Mouse (Mus musculus): ENCODE results near the gene Usp28. TPM values are rescaled to one million over a fixed set of nuclear protein-coding genes. Genes with fewer than 3 reads are reported as not detected.
A peak's percentile ranks its signal among the peaks of the same experiment; 100 is the strongest.
"Not testable (repeated sequence)": the region's sequence is repeated elsewhere in the genome, so short reads cannot be mapped to it uniquely, and the experiment has no call there.

The Usp28 gene
- polyA plus RNA-seq, 1 experiment from 2014 or later = 31.6 TPM

- H3K4me1 ChIP-seq (replicated peaks; ENCODE audit: control insufficient read depth, insufficient read depth, low read length) = no peaks in the 10 kb centered on the region; the same call in 1 of the 2 replicates
- H3K9me3 ChIP-seq (ENCODE audit: control insufficient read depth, low read length) = no peaks in the 10 kb centered on the region
- WGBS = 74% methylated on average over 3 of the region's 3 CpGs
- no peaks in the 10 kb centered on the region for H3K27me3 ChIP-seq (ENCODE audit: control insufficient read depth, insufficient read depth, low read depth, low read length)
- no peak overlapping the region for H3K4me3 ChIP-seq (ENCODE audit: low read length)
- no peak for ATAC-seq (ENCODE audit: low read depth)
- H3K9ac ChIP-seq (ENCODE audit: low read length) = no peak overlapping the region
- H3K4me2 ChIP-seq (ENCODE audit: low read depth, low read length) = no peak overlapping the region
- no peaks in the 10 kb centered on the region for H3K36me3 ChIP-seq (ENCODE audit: control insufficient read depth, insufficient read depth, low read length)
- H3K27ac ChIP-seq (ENCODE audit: low read length) = no peak overlapping the region
Measured at GRCm38 (mm10) chr9:48980781-48981180, 4.4 kb upstream of the Usp28 start.

GRCm38 (mm10) chr9:48981827-48982226 lies 3.3 kb upstream of the Usp28 start:
- Histone ChIP-seq H3K27ac (ENCODE audit: low read length) (no peak overlapping the region), H3K27me3 (ENCODE audit: control insufficient read depth, insufficient read depth, low read depth, low read length) (no peaks in the 10 kb centered on the region)
- no peak for ATAC-seq (ENCODE audit: low read depth)

GRCm38 (mm10) chr9:48983801-48984200 lies 1.4 kb upstream of the Usp28 start:
- H3K36me3 ChIP-seq (ENCODE audit: control insufficient read depth, insufficient read depth, low read length); H3K9me3 ChIP-seq (ENCODE audit: control insufficient read depth, low read length); H3K4me3 ChIP-seq (ENCODE audit: low read length); H3K4me1 ChIP-seq (replicated peaks; ENCODE audit: control insufficient read depth, insufficient read depth, low read length); H3K27me3 ChIP-seq (ENCODE audit: control insufficient read depth, insufficient read depth, low read depth, low read length); H3K4me2 ChIP-seq (ENCODE audit: low read depth, low read length); ATAC-seq (ENCODE audit: low read depth); H3K9ac ChIP-seq (ENCODE audit: low read length); H3K27ac ChIP-seq (ENCODE audit: low read length): not testable (repeated sequence)
- WGBS = 92% methylated on average over 6 of the region's 6 CpGs

More at GRCm38 (mm10) chr9:48981827-48982226, 3.3 kb upstream of the Usp28 start:
- Histone ChIP-seq H3K4me3 (ENCODE audit: low read length) (no peak overlapping the region), H3K9ac (ENCODE audit: low read length) (no peak overlapping the region), H3K9me3 (ENCODE audit: control insufficient read depth, low read length) (no peaks in the 10 kb centered on the region), H3K4me2 (ENCODE audit: low read depth, low read length) (no peak overlapping the region), H3K4me1 (replicated peaks; ENCODE audit: control insufficient read depth, insufficient read depth, low read length) (peaks cover 3% of the 10 kb centered on the region), H3K36me3 (ENCODE audit: control insufficient read depth, insufficient read depth, low read length) (no peaks in the 10 kb centered on the region)

GRCm38 (mm10) chr9:48984320-48984844 lies 793 bp upstream of the Usp28 start:
- Histone ChIP-seq H3K36me3 (ENCODE audit: control insufficient read depth, insufficient read depth, low read length) (no peaks in the 10 kb centered on the region), H3K4me1 (replicated peaks; ENCODE audit: control insufficient read depth, insufficient read depth, low read length) (peaks cover 5% of the 10 kb centered on the region), H3K27me3 (ENCODE audit: control insufficient read depth, insufficient read depth, low read depth, low read length) (no peaks in the 10 kb centered on the region), H3K9ac (ENCODE audit: low read length) (peak overlapping the region; percentile 75), H3K4me3 (ENCODE audit: low read length) (peak overlapping the region; percentile 87), H3K4me2 (ENCODE audit: low read depth, low read length) (peak overlapping the region; percentile 53), H3K9me3 (ENCODE audit: control insufficient read depth, low read length) (no peaks in the 10 kb centered on the region), H3K27ac (ENCODE audit: low read length) (peak overlapping the region; percentile 92)
- ATAC-seq (ENCODE audit: low read depth) = peak; percentile 9
- WGBS = 15% methylated on average over 8 of the region's 8 CpGs

GRCm38 (mm10) chr9:48985708-48986088 lies 523 bp downstream of the Usp28 start:
- Histone ChIP-seq H3K4me3 (ENCODE audit: low read length) (peak overlapping the region; percentile 87), H3K4me1 (replicated peaks; ENCODE audit: control insufficient read depth, insufficient read depth, low read length) (peaks cover 5% of the 10 kb centered on the region), H3K36me3 (ENCODE audit: control insufficient read depth, insufficient read depth, low read length) (no peaks in the 10 kb centered on the region), H3K4me2 (ENCODE audit: low read depth, low read length) (peak overlapping the region; percentile 78), H3K27ac (ENCODE audit: low read length) (peak overlapping the region; percentile 76), H3K27me3 (ENCODE audit: control insufficient read depth, insufficient read depth, low read depth, low read length) (no peaks in the 10 kb centered on the region), H3K9ac (ENCODE audit: low read length) (peak overlapping the region; percentile 88), H3K9me3 (ENCODE audit: control insufficient read depth, low read length) (no peaks in the 10 kb centered on the region)
- no peak for ATAC-seq (ENCODE audit: low read depth)
- WGBS = 0% methylated on average over 20 of the region's 20 CpGs

GRCm38 (mm10) chr9:48986616-48987141 lies 1.5 kb downstream of the Usp28 start:
- Histone ChIP-seq H3K4me3 (ENCODE audit: low read length) (peak overlapping the region; percentile 10; the same call in 1 of the 2 replicates), H3K27me3 (ENCODE audit: control insufficient read depth, insufficient read depth, low read depth, low read length) (no peaks in the 10 kb centered on the region), H3K9me3 (ENCODE audit: control insufficient read depth, low read length) (no peaks in the 10 kb centered on the region), H3K4me2 (ENCODE audit: low read depth, low read length) (peak overlapping the region; percentile 78), H3K9ac (ENCODE audit: low read length) (0 out of 2 replicates have a peak overlapping the region, but pooled peaks have one; percentile 34), H3K27ac (ENCODE audit: low read length) (no peak overlapping the region), H3K4me1 (replicated peaks; ENCODE audit: control insufficient read depth, insufficient read depth, low read length) (peaks cover 5% of the 10 kb centered on the region), H3K36me3 (ENCODE audit: control insufficient read depth, insufficient read depth, low read length) (no peaks in the 10 kb centered on the region)
- 26% methylated on average over 7 of the region's 7 CpGs for WGBS
- ATAC-seq (ENCODE audit: low read depth) = no peak

GRCm38 (mm10) chr9:48987201-48988101 lies 2.3 kb downstream of the Usp28 start:
- peak overlapping the region; percentile 78; the same call in 1 of the 2 replicates for H3K4me2 ChIP-seq (ENCODE audit: low read depth, low read length)
- 0 out of 2 replicates have a peak overlapping the region, but pooled peaks have one; percentile 34 for H3K9ac ChIP-seq (ENCODE audit: low read length)
- no peaks in the 10 kb centered on the region for H3K27me3 ChIP-seq (ENCODE audit: control insufficient read depth, insufficient read depth, low read depth, low read length)
- no peaks in the 10 kb centered on the region for H3K36me3 ChIP-seq (ENCODE audit: control insufficient read depth, insufficient read depth, low read length)
- H3K27ac ChIP-seq (ENCODE audit: low read length) = no peak overlapping the region
- ATAC-seq (ENCODE audit: low read depth) = no peak
- H3K4me1 ChIP-seq (replicated peaks; ENCODE audit: control insufficient read depth, insufficient read depth, low read length) = peaks cover 5% of the 10 kb centered on the region
- no peaks in the 10 kb centered on the region for H3K9me3 ChIP-seq (ENCODE audit: control insufficient read depth, low read length)
- peak overlapping the region; percentile 10; the same call in 1 of the 2 replicates for H3K4me3 ChIP-seq (ENCODE audit: low read length)
- WGBS = 29% methylated on average over 12 of the region's 12 CpGs

- 79% methylated on average over 5 of the region's 5 CpGs for WGBS
- no peak for ATAC-seq (ENCODE audit: low read depth)
- Histone ChIP-seq H3K9me3 (ENCODE audit: control insufficient read depth, low read length) (no peaks in the 10 kb centered on the region), H3K9ac (ENCODE audit: low read length) (no peak overlapping the region), H3K27me3 (ENCODE audit: control insufficient read depth, insufficient read depth, low read depth, low read length) (no peaks in the 10 kb centered on the region), H3K4me1 (replicated peaks; ENCODE audit: control insufficient read depth, insufficient read depth, low read length) (peaks cover 4% of the 10 kb centered on the region), H3K4me2 (ENCODE audit: low read depth, low read length) (no peak overlapping the region), H3K27ac (ENCODE audit: low read length) (no peak overlapping the region), H3K4me3 (ENCODE audit: low read length) (no peak overlapping the region), H3K36me3 (ENCODE audit: control insufficient read depth, insufficient read depth, low read length) (no peaks in the 10 kb centered on the region)
Measured at GRCm38 (mm10) chr9:48991671-48992070, 6.5 kb downstream of the Usp28 start.

- H3K4me3 ChIP-seq (ENCODE audit: low read length) = no peak overlapping the region
- 89% methylated on average over 7 of the region's 7 CpGs for WGBS
Measured at GRCm38 (mm10) chr9:48994779-48995178, 9.6 kb downstream of the Usp28 start.

More at GRCm38 (mm10) chr9:48994779-48995178, 9.6 kb downstream of the Usp28 start:
- H3K36me3 ChIP-seq (ENCODE audit: control insufficient read depth, insufficient read depth, low read length) = no peaks in the 10 kb centered on the region
- H3K27ac ChIP-seq (ENCODE audit: low read length) = no peak overlapping the region
- H3K27me3 ChIP-seq (ENCODE audit: control insufficient read depth, insufficient read depth, low read depth, low read length) = no peaks in the 10 kb centered on the region
- H3K4me2 ChIP-seq (ENCODE audit: low read depth, low read length) = no peak overlapping the region
- H3K9ac ChIP-seq (ENCODE audit: low read length) = no peak overlapping the region
- no peaks in the 10 kb centered on the region for H3K4me1 ChIP-seq (replicated peaks; ENCODE audit: control insufficient read depth, insufficient read depth, low read length)
- H3K9me3 ChIP-seq (ENCODE audit: control insufficient read depth, low read length) = no peaks in the 10 kb centered on the region
- no peak for ATAC-seq (ENCODE audit: low read depth)

All from lung, embryonic 16.5 days (tissue).